Mouse (Mus musculus) brain, embryonic 14.5 days (tissue): ENCODE measurements around the gene Hectd4. TPM values are rescaled to one million over a fixed set of nuclear protein-coding genes. Genes with fewer than 3 reads are reported as not detected.

ENCODE experiments used
- DNase-seq: peaks from one replicate; pipeline ENCODE4 v3.0.0-alpha.2; 2011; ENCODE audit warnings: low read depth
- CTCF ChIP-seq: fragments of 200-500 bp; IDR thresholded peaks from 2 replicates; pipeline ENCODE4 v1.5.1; 2012; ENCODE audit warnings: inconsistent platforms, mild to moderate bottlenecking, moderate library complexity, borderline replicate concordance; ENCODE audit not compliant: insufficient read depth, insufficient read length; ENCODE audit errors: extremely low read depth
- POLR2A ChIP-seq: fragments of 200-500 bp; IDR thresholded peaks from 2 replicates; pipeline ENCODE4 v1.6.1; 2012; ENCODE audit warnings: mild to moderate bottlenecking, inconsistent platforms, borderline replicate concordance; ENCODE audit not compliant: poor library complexity, insufficient read depth, insufficient read length, severe bottlenecking; ENCODE audit errors: extremely low read depth
- polyA plus RNA-seq: library from polyadenylated mRNA; depleted of rRNA; stranded (reverse); fragments of >200 nt; gene quantifications from 2 replicates; pipeline ENCODE4 v1.2.3, GENCODE M21; 2012

Hectd4 gene
- polyA plus RNA-seq, 1 experiment = 75.7 TPM

DNA sequence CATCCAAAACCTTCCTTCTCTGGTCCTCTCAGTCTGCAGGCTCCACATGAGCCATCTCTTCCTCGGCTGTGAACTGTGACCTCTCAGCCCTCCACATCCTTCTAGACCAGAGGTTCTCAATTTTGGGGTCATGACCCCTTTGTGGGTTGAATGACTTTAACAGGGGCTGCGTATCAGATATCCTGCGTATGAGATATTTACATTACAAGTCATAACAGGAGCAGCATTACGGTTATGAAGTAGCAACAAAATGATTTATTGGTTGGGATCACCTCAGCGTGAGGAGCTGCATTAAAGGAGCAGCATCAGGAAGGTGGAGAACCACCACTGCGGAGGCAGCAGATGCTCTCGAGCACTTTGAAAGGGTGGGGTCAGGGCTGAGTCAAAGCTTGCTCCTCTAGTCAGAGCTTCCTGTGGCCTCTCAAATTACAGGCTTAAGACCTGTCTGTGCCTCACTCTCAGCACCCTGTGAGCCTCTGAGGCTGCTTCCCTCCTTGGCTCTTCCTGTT lies 121.0 kb downstream of the Hectd4 start:
- DNase-seq = no peak
- TF ChIP-seq POLR2A = no peak

DNA sequence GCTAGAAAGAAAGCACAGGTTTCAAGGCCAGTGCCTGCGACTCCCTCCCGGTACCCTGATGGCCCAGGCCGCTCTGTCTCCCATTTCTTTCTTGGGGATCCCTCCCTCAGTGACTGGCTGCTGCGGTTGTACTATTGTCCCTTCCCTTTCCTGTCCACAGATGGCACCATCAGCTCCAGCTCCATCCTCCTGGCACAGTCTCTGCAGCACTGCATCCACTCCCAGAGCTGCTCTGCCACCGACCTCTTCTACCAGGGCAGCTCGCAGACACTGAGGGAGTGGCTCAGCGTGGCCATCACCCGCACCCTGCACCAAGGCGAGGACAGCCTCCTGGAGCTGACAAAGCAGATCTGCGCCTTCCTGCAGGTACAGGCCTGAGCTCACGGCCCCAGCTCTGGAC lies 122.5 kb downstream of the Hectd4 start:
- TF ChIP-seq POLR2A (no peak), CTCF (no peak)
- DNase-seq = no peak

- no peak for TF ChIP-seq CTCF
- TF ChIP-seq POLR2A = no peak
These were observed 124.0 kb downstream of the Hectd4 start for GRCm38 (mm10) chr5:121343997-121344396.

DNA sequence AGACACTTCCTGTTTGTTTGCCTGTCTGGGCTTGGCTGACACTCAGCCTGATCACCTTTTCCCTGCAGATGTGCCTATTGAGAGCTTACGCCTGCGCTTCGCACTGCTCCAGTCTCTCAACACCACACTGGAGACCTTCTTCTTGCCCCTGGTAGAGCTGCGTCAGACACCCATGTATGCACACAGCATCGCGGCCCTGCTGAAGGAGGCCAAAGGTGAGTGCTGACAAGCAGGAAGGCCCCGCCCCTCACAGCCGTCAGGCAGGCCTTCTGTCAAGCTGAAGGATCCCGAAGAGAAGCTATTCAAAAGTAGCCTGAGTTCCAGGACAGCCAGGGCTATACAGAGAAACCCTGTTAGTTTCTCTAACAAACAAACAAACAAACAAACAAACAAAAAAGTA lies 139.2 kb downstream of the Hectd4 start:
- DNase-seq = no peak
- TF ChIP-seq CTCF (no peak), POLR2A (no peak)

More at GRCm38 (mm10) chr5:121343997-121344396, 124.0 kb downstream of the Hectd4 start:
- no peak for DNase-seq

DNA sequence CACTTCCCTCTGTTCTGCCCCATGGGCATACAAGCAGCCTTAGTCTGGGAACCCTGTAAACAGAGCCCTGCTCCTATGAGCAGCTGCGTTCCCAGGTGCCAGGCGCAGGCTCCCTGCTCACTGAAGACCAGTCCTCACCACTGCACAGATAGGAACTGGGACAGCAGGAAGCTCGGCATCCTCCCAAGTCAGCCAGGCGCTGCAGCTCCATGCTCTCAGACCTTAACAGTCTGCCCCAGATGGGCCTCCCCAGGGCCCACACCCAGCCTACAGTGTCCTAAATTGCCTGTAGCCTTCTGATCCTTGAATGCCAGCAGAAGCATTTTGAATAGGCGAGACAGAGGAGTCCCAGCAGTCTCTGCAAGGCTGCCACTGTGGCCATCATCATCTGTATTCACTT lies 141.7 kb downstream of the Hectd4 start:
- no peak for TF ChIP-seq POLR2A
- TF ChIP-seq CTCF = no peak
- DNase-seq = no peak

GRCm38 (mm10) chr5:121363441-121363840 lies 143.4 kb downstream of the Hectd4 start:
- no peak for DNase-seq
- TF ChIP-seq POLR2A (no peak), CTCF (no peak)

DNA sequence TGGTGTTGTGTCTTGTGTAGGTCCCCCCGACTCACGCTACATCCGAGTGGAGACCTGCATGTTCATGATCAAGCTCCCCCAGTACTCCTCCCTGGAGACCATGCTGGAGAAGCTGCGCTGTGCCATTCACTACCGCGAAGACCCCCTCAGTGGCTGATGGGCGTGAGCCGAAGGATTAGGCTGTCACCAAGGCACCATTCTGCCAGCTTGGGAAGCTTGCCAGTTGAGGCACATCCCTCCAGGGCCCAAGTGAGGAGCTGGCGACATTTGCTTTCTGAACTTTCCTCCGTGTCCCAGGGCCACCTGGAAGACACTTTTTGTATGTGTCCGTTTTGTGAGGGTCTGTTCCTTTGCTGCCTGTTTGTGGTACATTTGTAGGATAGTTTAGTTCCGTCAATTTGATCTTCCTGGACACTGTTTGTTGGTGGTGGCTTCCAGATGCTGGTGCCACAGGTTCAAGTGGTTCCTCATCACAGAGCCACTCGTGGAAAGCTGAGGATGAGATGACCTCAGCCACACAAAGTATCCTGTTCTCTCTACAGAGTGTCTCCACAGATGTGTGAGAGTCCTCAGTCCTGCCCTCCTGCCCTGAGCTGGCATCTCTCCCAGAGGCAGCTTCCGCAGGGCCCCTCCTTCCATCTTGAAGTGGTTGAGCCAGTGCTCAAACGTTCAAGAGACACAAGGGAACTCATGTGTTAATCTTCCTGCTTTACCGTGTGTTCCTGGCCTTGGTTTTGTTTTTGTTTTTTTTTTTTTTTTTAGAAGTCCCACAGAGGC lies 146.6 kb downstream of the Hectd4 start:
- TF ChIP-seq POLR2A = no peak
- no peak for TF ChIP-seq CTCF
- DNase-seq = peak; percentile 41

DNA sequence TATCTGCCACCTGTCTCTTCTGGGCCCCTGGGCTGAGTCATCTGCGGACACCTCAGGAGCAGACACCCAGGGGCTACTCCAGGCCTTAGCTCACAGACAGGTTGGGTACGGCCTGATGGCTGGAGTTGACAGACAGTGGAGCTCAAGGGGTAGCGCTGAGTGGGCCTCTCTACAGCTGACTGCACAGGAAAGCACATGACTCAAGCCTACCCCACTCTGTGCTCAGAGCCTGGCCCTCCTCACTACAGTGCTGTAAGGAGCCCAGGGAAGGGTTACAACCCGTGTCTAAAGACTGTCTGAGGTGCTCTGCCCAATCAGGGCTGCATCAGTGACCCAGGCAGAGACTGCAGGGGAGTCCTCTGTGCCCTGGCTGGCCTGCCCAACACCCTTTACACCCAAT lies 147.2 kb downstream of the Hectd4 start:
- DNase-seq = no peak
- no peak for TF ChIP-seq CTCF
- no peak for TF ChIP-seq POLR2A

DNA sequence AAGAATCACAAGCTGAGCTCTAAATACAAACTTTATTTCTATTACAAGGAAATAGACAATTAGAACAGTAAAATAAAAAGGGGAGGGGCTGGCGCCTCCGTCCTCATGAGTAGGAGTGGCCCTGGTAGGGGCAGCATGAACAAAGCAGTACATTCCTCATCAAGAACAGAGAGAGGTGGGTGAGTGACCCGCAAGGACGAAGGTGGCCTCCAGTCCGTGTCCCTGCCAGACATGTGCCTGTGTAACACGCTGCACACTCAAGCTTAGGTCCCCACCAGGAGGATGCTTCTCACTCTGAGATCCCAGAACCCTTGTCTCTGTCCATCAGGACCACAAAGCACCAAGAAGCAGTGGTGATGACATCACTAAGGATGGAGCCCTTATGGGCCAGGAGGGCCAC lies 151.7 kb downstream of the Hectd4 start:
- no peak for DNase-seq
- TF ChIP-seq POLR2A (no peak), CTCF (no peak)

GRCm38 (mm10) chr5:121374790-121375189 lies 154.8 kb downstream of the Hectd4 start:
- no peak for DNase-seq
- TF ChIP-seq POLR2A (no peak), CTCF (no peak)

GRCm38 (mm10) chr5:121376972-121377371 lies 157.0 kb downstream of the Hectd4 start:
- DNase-seq = peak; percentile 58

GRCm38 (mm10) chr5:121378678-121379256 lies 158.7 kb downstream of the Hectd4 start:
- DNase-seq = no peak
- no peak for TF ChIP-seq CTCF
